Mouse (Mus musculus) spleen, adult 2 months (tissue): ENCODE measurements around the gene Gar1. TPM values are rescaled to one million over a fixed set of nuclear protein-coding genes. Genes with fewer than 3 reads are reported as not detected.

ENCODE experiments used
- DNase-seq, 2 experiments: peaks; one replicate each; pipeline versions ENCODE4 v3.0.0 to v3.0.0-alpha.2; 2012 to 2021; ENCODE audit warnings: low spot score in 2 of 2, low read depth in 1 of 2
- H3K27ac ChIP-seq: fragments of 200-500 bp; 2 replicates; pipeline ENCODE4 v1.5.1; 2012; ENCODE audit warnings: low read length, inconsistent platforms; ENCODE audit not compliant: insufficient read depth
- H3K27me3 ChIP-seq: fragments of 200-500 bp; 2 replicates; pipeline ENCODE4 v1.6.1; 2012; ENCODE audit warnings: mild to moderate bottlenecking, moderate library complexity, low read length, inconsistent platforms; ENCODE audit not compliant: control insufficient read depth, insufficient read depth
- H3K36me3 ChIP-seq: fragments of 200-500 bp; 2 replicates; pipeline ENCODE4 v1.6.1; 2012; ENCODE audit warnings: mild to moderate bottlenecking, low read length, inconsistent platforms; ENCODE audit not compliant: control insufficient read depth, insufficient read depth
- H3K4me1 ChIP-seq: fragments of 200-500 bp; 2 replicates; pipeline ENCODE4 v1.6.1; 2011; ENCODE audit warnings: inconsistent platforms; ENCODE audit not compliant: control insufficient read depth, insufficient read depth, insufficient read length
- H3K4me3 ChIP-seq: fragments of 200-500 bp; 2 replicates; pipeline ENCODE4 v1.5.1; 2011; ENCODE audit warnings: mild to moderate bottlenecking, inconsistent platforms; ENCODE audit not compliant: insufficient read depth, insufficient read length; ENCODE audit errors: extremely low read depth
- CTCF ChIP-seq: fragments of 200-500 bp; IDR thresholded peaks from 2 replicates; pipeline ENCODE4 v1.5.1; 2011; ENCODE audit warnings: mild to moderate bottlenecking, inconsistent platforms; ENCODE audit not compliant: insufficient read depth, insufficient read length, insufficient replicate concordance; ENCODE audit errors: extremely low read depth
- POLR2A ChIP-seq: fragments of 200-500 bp; IDR thresholded peaks from 2 replicates; pipeline ENCODE4 v1.6.1; 2011; ENCODE audit warnings: low read depth, low read length, inconsistent platforms
- WGBS: fragments of 180-500 bp; shearing (Covaris S2); methylation state at CpG from one replicate; pipeline ENCODE4 v1.1.7; 2018; 5-methylcytosine and 5-hydroxymethylcytosine counted together
- polyA plus RNA-seq: library from polyadenylated mRNA; depleted of rRNA; stranded (reverse); fragments of >200 nt; gene quantifications from 2 replicates; pipeline ENCODE4 v1.2.3, GENCODE M21; 2012

Gar1 gene
- polyA plus RNA-seq, 1 experiment, result 29.3 TPM

- H3K4me1 ChIP-seq, result no peaks in the 10 kb centered on the region
- H3K36me3 ChIP-seq, result peaks cover 10% of the 10 kb centered on the region
- 88% methylated on average over 8 of the region's 8 CpGs for WGBS
Observed at GRCm38 (mm10) chr3:129821736-129822135, 9.5 kb downstream of the Gar1 start.

GRCm38 (mm10) chr3:129820847-129821246 lies 10.3 kb downstream of the Gar1 start:
- Histone ChIP-seq H3K4me1 (no peaks in the 10 kb centered on the region), H3K36me3 (peaks cover 9% of the 10 kb centered on the region), H3K4me3 (no peak overlapping the region), H3K27ac (no peak overlapping the region), H3K27me3 (no peaks in the 10 kb centered on the region)
- TF ChIP-seq POLR2A, result no peak
- TF ChIP-seq CTCF, result no peak
- no peak for DNase-seq
- WGBS, result 84% methylated on average over 9 of the region's 9 CpGs

More at GRCm38 (mm10) chr3:129821736-129822135, 9.5 kb downstream of the Gar1 start:
- Histone ChIP-seq H3K27ac (no peak overlapping the region), H3K27me3 (no peaks in the 10 kb centered on the region), H3K4me3 (no peak overlapping the region)
- no peak for DNase-seq
- TF ChIP-seq POLR2A (no peak), CTCF (no peak)

- Histone ChIP-seq H3K27ac (no peak within 1 kb of the TSS), H3K4me3 (no peak within 1 kb of the TSS), H3K4me1 (no peaks in the 10 kb centered on the region), H3K36me3 (no peaks in the 10 kb centered on the region), H3K27me3 (no peaks in the 10 kb centered on the region)
- WGBS, result 85% methylated on average over 10 of the region's 10 CpGs
- TF ChIP-seq POLR2A (no peak), CTCF (no peak)
- DNase-seq, result no peak
Observed at GRCm38 (mm10) chr3:129803765-129804164, 27.4 kb downstream of the Gar1 start, which contains the start of gene Lrit3. Gene Lrit3, minus strand, starts transcription at chr3:129804030.

- Histone ChIP-seq H3K27ac (no peak overlapping the region), H3K4me1 (no peaks in the 10 kb centered on the region), H3K36me3 (no peaks in the 10 kb centered on the region), H3K27me3 (no peaks in the 10 kb centered on the region), H3K4me3 (no peak overlapping the region)
- TF ChIP-seq CTCF (no peak), POLR2A (no peak)
- whole genome bisulfite sequencing, result 89% methylated on average over 2 of the region's 2 CpGs
- DNase-seq, result no peak
Observed at GRCm38 (mm10) chr3:129799011-129799410, 32.2 kb downstream of the Gar1 start.

GRCm38 (mm10) chr3:129798551-129798950 lies 32.6 kb downstream of the Gar1 start:
- no peak overlapping the region for H3K27ac ChIP-seq
- TF ChIP-seq CTCF (no peak), POLR2A (no peak)
- no peaks in the 10 kb centered on the region for H3K36me3 ChIP-seq
- DNase-seq, result no peak
- no peaks in the 10 kb centered on the region for H3K27me3 ChIP-seq
- no peak overlapping the region for H3K4me3 ChIP-seq
- WGBS, result 86% methylated on average over 11 of the region's 11 CpGs
- no peaks in the 10 kb centered on the region for H3K4me1 ChIP-seq

- Histone ChIP-seq H3K27me3 (no peaks in the 10 kb centered on the region), H3K36me3 (no peaks in the 10 kb centered on the region), H3K4me1 (no peaks in the 10 kb centered on the region), H3K4me3 (no peak overlapping the region), H3K27ac (no peak overlapping the region)
- WGBS, result 79% methylated on average over 5 of the region's 5 CpGs
- DNase-seq, result no peak
- no peak for TF ChIP-seq POLR2A
- TF ChIP-seq CTCF, result no peak
Observed at GRCm38 (mm10) chr3:129797341-129797740, 33.9 kb downstream of the Gar1 start.

- WGBS, result 88% methylated on average over 5 of the region's 5 CpGs
- H3K4me3 ChIP-seq, result no peak overlapping the region
- no peak for DNase-seq
Observed at GRCm38 (mm10) chr3:129793801-129794200, 37.4 kb downstream of the Gar1 start.

More at GRCm38 (mm10) chr3:129793801-129794200, 37.4 kb downstream of the Gar1 start:
- no peaks in the 10 kb centered on the region for H3K36me3 ChIP-seq
- H3K27me3 ChIP-seq, result no peaks in the 10 kb centered on the region
- TF ChIP-seq POLR2A (no peak), CTCF (no peak)
- H3K27ac ChIP-seq, result no peak overlapping the region
- H3K4me1 ChIP-seq, result no peaks in the 10 kb centered on the region
